Mouse (Mus musculus) kidney, adult 9 months (tissue): ENCODE data around the gene Crk.

Experiments used
- DNase-seq: peaks from one replicate; pipeline ENCODE4 v3.0.0; 2022

The Crk gene

DNA sequence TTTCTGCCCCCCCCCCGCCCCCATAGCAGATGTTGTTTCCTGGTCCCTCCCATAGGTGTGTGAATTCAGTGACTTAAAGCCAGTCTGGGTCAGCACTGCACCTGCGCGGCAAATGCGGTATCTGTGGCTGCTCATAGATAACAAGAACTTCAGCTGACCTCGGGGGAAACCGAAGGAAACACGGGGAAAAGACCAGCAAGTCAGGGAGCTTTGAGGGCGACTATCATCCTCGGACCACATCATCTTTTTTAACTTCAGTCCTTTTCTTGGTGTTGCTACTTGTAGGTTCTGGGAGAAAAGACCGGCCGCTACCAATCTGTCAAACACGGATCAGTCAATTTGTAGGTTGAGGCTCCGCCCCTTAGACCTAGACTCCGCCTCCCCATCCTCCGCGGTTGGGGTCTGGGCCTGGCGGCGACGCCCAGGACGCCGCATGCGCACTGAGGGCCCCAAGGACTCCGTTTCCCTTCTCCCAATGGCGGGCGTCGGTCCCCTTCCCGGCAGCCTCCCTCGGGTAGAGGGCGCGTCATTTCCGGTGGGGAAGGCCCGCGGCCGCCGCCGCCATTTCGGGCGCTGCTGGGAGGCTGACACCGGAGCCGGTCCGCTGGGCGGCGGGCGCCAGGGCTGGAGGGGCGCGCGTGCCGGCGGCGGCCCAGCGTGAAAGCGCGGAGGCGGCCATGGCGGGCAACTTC, at the start of gene Crk:
Gene Crk, plus strand, starts transcription at position 513 of the 692 bp plus-strand sequence.
- DNase-seq, result peak; percentile 99

DNA sequence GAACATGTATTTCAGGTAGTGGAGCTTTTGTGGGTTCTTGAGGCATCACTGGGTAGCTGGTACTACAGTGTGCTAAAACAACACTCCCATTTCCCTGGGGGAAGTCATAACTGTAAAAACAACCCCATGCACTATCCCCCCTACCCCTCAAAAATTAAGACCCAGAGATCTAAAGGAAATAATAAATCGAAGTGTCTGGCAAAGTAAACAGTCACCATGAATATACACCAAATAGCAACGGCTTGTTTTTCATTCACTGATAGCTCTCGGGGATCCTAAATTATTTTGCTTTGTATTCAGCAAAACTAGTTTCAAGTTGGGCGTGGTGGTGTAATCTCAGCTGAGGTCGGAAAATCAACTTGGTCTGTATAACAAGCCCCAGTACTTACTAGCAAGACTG, 49.0 kb upstream of the Crk start:
- DNase-seq, result no peak

DNA sequence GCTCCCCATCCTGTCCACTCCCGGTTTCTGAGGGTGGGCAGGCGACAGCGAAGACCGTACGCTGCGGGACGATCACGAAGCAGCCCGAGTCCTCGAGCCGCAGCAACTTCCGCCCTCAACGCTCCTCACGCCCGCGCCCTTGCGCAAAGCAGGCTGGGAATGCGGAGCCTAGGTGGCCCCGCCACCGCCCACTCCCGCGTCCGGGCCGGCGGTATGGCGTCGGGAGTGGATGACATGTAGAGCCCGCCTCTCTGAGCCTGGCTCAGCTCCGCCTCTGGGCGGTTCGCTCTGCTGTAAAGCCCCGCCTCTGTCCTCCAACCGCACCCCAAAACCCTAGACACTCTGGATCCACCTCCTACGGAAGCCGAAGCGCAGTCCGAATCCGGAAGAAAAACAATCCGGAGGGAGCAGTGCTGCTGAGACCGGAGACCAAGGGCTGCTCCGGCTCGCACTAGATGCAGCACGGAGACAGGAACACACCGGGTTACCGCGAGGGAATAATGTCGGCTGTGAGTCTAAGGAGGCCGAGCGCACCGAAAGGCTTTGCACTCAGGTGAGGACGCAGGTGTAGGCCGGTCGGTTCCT, 48.3 kb upstream of the Crk start, which contains the start of gene Inpp5k:
Gene Inpp5k, plus strand, starts transcription at position 344 of the 585 bp plus-strand sequence.
- DNase-seq, result peak; percentile 99

DNA sequence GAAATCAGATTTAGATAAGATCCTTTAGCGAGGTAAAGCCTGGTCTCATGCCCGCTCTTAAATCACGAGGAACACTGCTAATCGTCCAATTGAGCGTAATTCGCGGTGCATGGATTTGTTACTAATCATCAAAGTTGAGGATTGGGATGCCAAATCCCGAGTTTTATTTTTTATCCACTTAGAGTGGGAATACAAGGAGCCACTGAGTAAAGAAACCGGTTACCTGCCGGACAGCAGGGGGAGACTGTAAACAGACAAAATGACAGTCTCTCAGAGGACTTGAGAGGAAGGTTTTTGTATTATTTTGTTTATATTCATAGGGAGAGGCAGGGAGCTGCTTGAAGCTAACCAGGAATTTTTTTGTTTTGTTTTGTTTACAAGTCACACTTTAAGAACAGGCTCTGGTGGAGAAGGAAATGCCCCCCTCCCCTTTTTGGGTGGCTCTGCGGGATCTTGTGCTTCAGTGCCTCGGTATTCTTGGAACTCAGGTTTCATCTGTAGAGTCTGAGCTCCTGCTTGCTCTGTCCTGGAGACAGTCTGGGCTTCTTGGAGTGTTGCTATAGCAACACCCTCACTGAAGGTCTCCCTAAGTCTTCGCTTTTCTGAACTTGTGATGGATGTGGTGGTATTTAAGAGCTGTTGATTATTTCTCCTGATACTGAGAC, 47.4 kb upstream of the Crk start:
- DNase-seq, result peak; percentile 67

DNA sequence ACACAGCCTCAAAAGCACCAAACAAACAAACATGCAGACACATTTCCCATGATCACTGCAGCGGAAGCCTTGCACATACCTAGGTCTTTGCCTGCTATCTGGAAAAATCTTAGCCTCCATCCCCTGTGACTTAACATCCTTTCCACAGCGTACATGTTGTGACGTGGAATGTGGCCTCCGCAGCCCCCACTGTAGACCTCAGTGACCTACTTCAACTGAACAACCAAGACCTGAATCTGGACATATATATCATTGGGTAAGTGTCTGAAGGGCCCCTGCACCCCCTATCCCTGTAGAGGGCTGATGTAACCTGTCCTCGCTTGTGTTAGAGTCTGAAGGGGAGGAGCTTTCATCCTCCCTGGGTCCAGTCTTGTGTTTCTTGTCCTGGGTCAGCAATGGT, 46.1 kb upstream of the Crk start:
- DNase-seq, result no peak

DNA sequence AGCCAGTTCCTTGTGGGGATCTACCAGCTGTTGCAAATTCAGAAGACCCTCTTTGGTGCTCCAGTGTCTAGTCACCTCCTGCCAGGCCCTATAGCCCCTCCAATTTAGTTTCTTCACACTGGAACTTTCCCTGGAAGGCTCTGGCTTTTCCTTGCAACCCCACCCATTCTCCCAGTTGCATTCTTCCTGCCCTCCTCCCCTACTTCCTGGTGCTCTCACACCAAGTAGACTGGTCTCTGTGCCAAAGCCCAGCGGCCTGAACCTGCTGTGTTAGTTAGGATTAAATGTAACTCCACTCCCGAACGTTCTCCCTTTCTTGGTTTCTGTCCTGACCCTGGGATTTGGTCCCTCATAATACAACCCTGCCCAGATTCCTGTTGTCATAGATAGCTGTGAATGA, 44.3 kb upstream of the Crk start:
- DNase-seq, result peak; percentile 33

DNA sequence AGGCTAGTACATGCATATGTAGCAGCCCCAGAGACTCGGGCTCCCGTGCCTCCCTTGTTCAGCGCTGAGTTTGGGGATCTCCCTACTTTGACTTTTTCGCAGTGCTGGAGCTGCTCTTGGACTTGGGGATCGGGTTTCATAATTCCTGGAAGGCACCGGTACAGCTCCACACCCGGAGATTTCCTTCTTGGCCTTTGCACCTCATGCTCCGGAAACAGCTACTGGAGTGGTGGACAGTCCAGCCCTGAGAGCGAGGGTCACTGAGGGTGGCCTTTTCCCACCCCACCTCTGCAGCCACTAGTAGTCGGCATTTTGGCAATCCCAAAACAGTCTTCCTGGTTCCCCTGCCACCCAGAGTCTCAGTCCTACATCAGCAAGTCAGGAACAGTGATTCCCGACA, 43.7 kb upstream of the Crk start:
- peak; percentile 84 for DNase-seq

DNA sequence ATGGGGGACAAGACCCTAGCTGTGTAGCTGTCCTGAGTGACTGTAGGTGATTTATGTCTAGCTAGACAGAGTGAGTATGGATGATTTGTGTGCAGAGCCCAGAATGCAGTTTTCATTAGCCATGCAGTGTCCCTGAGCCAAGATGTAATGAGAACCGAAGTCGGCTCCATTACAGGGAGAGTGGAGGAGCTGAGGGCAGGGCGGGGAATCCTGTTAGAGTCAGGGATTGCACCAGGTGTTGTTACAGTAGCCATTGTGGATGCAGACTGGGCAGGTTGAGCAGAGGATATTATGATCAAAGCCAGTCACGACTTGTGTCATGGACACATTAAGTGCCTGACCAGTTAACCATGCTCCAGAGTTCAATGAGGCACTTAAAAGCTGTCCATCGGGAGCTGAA, 35.7 kb upstream of the Crk start:
- no peak for DNase-seq

DNA sequence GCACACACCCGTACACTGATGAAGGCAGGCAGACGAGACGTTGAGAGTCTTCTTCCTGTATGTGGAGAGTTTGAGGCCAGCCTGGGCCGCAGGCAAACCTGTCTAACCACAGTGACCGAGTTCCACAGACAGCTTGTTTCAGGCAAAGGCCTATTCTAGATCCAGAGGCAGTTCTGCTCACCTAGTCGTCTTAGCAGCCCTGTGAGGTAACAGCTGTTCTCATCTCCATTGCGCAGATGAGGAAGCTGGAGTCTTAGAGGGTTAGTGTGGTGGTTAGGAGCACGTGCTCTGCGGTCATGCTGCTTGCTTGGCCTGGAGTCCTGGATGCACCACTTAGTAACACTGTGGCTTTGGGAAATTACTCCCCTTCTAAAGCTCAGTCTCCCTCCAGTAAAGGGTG, 34.4 kb upstream of the Crk start:
- no peak for DNase-seq

DNA sequence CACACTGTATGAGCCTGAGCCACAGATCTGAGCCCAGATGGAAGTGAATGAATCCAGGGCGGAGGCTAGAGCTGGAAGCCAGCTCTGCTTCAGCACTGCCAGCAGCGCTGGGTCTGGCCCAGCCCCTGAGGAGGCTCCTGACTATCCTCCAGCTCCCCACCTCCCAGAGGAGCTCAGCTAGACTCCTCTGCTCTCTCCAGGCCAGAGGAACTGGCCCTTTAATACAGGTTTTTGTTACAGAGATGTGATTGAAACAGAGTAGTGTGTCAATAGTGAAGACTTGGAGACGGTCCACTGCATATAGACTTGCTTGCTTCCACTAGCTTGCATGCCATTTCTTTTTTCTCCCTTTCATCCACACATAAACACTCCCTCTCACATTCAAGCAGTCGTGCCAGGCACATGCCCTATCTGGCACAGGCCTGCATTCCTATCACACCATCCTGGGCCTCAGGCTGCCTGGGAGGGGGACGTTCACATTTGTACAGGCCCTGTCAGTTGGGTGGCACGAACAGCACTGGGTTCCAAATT, 31.3 kb upstream of the Crk start:
- DNase-seq, result peak; percentile 43

DNA sequence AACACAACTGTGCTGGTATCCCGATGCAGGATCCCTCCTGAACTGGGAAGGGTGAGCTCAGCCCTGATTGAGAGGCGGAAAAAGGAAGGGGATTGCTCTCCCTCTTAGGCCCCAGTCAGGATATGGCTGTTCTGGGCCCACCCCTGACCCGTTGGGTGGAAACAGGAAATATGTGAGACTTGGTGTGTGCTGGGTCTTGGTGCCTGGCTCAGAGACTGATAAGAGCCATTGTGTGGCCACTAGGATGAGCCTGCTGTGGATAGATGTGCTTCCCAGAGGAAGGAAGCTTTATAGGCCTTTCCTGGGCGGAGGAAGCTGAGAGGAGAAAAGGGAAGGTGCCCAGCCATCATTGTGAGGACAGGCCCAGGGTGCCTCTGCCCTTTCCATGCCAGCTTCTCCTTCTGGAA, 29.9 kb upstream of the Crk start:
- DNase-seq, result peak; percentile 74

DNA sequence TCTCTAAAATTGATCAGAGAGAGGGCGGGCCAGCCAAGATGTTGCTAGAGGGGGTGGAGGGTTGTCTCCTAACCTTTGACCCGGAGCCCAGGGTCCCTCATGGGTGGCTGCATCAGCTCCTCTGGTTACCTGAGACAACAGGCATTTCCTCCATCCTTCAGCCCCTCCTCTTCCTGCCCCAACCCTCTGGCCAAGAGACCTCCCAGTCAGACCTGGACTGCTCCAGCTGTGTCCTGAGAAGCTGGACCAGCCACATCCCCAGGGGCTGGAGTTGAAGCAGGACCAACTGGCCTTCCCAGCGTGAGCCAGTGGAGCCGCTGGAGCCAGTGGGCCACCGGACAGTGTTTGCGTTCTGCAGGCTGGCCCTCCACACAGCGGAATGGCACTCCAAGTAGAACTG, 28.7 kb upstream of the Crk start, which contains the start of gene Myo1c:
Gene Myo1c, plus strand, starts transcription at position 194 of the 400 bp plus-strand sequence.
- DNase-seq, result peak; percentile 71

DNA sequence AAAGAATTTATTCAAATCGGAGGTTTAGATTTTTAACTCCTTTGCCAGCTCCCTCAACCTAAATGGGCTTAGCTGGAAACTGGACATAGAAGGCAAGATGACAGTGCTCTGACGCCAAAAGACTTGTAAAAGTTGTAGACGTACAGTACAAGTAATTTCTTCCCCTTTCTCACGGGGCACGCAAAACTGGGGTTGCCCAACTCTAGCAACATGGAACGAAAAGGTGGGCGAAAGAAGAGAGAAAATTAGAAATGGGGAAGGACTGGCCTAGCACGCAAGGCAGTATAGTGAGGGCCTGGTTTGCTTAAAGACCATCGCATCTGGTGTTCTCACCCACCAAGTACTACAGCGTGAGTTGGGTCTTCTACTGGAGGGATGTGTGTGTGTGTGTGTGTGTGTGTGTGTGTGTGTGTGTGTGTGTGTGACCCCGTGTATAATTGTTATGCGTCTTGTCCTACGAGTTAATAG, 28.1 kb upstream of the Crk start:
- DNase-seq, result no peak

DNA sequence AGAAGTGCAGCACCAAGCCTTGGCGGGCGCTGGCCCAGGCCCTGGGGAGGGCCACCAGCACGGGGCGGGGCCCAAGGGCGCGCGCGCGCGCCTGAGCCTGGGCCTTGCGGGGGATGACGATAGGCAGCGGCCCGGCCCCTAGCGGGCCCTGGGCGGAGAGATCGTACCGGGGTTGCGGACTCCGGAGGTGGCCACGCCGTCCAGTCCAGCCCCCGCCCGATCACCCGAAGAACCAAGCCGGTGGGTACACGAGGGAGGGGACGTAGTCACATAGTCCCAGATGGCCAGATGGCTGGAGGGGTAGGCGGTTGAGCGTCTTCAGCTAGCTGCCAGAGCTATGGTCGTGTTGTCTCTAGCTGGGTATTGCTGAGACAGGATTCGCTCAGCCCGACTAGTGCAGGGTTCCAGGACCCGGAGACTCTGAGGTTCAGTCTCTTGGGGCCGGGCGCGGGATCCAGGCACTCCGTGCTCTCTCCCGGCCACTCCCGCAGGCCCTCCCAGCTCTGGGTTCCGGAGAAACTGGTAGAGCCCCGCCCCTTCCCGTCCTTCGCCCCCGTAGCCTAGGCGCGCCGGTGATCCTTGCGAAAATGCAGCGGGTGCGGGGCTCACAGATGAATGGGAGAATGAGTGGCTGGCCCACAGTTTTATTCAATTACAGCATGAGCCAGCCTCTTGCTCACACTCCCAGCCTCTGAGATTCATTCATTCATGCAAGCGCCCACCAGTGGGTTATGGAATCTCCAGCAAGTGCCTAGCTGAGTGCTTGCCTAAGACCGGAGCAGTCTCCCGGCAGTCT, 27.4 kb upstream of the Crk start:
- DNase-seq, result peak; percentile 86

DNA sequence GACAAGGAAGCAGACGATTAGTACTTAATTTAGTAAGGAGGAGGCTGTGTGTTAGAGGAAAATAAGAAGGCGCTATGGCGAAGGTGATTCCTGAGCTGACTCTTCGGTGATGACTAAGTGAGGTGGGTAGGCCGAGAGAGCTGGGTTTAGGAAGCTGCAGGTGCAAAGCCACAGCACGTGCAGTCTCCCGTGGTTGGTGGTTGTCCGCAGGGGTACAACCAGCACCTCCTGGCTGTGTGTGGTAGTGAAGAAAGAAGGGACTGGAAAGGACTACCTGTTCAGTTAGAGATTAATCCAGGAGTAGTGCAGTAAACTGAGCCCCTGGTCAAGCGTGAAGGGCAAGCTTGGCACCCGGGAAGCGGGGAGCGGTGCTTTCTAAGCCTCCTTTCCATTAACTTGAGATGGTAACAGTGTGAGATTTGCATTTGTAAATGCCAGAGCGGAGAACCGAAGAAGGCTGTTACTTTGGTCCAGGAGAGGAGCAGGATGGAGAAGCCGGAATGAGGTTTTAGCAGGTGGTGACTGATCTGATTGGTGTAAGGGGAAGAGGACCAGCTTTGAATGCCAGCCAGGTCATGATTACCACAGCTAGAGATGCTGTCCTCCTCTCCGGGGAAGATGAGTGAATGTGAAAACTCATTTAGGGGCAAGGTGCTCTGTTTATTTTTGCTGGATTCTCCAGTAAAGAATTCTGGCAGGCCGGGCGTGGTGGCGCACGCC, 26.7 kb upstream of the Crk start:
- peak; percentile 96 for DNase-seq

DNA sequence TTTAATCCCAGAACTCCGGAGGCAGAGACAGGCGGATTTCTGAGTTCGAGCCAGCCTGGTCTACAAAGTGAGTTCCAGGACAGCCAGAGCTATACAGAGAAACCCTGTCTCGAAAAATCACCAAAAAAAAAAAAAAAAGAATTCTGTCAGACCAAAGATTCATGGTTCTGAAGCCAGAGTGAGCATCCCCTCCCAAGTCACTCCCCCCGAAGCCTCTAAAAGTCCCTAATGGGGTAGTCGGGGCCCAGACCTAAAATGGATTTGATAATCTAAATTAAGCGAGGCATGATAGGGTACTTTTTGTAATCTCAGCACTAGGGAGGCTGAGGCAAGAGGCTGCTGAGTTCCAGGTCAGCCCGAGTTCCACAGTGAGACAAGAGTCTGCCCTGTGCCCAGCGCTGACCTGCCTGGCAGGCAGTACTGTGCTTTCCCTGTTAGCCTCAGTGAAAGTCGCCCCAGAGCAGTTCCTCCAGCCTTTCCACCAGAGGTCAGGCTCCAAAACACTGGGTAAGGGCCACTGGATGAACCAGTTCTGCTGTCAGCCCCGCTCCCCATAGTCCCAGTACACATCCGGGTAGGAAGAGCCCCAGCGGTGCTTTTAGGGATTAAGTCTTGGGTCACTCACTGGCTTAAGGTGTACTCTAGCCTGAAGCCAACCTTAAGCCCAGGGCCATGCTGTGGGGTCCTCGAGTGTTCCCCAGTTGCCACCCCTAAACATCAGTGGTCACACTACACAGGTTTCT, 25.9 kb upstream of the Crk start:
- peak; percentile 73 for DNase-seq

DNA sequence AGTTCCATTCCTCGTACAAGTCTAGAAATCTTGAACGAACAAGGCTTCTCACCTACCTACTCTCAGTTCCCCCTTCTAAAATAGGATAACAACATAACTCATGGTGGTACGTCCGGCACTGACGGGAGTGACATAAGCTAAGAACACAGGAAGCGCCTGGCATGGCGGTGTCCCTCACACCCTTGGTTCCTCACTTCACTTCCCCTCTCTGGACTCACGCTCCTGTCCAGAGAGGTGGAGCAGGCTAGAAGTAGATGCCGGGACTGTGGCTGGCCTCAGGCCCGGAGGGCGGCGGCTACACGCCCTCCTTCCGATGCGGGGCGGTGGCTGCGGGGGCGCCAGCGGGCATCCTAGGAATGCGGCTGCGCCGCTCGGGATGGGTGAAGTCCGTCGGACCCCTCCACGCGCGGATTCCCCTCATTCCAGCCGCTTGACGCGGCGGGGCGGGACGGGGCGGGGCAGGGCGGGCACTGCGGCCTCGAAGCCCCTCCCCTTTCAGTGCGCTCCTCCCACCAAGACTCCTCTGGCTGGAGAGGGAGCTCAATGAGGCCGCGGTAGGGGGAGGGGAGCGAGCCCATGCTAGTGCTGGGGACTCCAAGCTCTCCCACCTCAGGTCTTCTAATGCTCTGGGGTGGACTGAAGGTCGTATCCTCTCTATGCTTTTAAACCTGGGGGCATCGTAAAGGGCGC, 25.1 kb upstream of the Crk start:
- peak; percentile 95 for DNase-seq

DNA sequence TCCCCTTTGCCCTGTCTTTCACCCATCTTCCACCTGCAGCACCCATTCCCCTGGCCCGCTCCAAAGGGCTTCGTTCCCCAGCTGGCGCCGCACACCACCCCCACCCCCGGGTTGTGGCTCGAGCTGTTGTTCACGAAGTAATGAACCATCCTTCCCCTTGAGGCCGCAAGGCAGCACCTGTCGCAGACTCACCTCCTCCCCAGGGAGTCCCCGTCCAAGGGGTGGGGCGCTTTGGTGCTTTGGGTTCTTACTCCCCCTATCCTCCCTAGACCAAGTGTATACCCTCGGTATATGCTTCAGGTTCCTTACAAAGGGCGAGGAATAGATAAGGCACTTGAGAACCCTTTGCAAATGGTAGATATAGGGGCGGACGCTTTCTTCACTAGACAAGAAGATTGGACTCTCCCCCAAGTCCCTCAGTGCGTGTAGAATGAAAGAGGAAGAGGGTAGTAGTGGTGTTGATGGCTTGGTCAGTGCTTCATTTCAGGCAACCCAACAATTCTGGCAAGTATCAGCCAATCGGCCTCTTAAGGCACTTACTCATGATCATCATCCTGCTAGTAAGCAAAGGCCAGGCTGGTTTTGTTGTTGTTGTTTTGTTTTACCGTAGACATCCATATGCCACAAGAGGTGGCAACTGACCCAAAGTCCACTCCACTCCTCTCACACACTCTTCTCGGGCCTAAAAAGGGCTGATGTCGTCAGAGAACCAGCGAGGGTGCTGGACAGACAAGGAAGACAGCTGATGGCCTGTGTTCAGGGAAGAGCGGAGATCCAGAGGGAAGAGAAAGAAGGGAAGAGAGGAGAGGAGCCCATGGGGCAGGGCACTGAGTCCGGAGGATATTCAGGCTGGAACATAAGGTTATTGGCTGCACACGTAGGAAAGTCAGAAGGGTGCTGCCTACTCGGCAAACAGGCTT, 24.3 kb upstream of the Crk start:
- DNase-seq, result peak; percentile 40
